Mouse (Mus musculus) hindbrain, embryonic 12.5 days (tissue): ENCODE results near the gene Platr17. TPM values are rescaled to one million over a fixed set of nuclear protein-coding genes. Genes with fewer than 3 reads are reported as not detected.
A peak's percentile ranks its signal among the peaks of the same experiment; 100 is the strongest.
"Not testable (repeated sequence)": the region's sequence is repeated elsewhere in the genome, so short reads cannot be mapped to it uniquely, and the experiment has no call there.

Source experiments
- ATAC-seq: fragments of 200-750 bp; cut with Nextera tagmentation; 2 replicates; pipeline ENCODE4 v1.8.0; 2017; ENCODE audit warnings: moderate TSS enrichment; ENCODE audit not compliant: low FRiP score
- H3K27ac ChIP-seq: fragments of 300-500 bp; sonication (generic); 2 replicates; pipeline ENCODE4 v1.5.1; 2016; ENCODE audit warnings: mild to moderate bottlenecking
- H3K27me3 ChIP-seq: fragments of 300-500 bp; sonication (generic); 2 replicates; pipeline ENCODE4 v1.6.1; 2016; ENCODE audit warnings: mild to moderate bottlenecking
- H3K36me3 ChIP-seq: fragments of 300-500 bp; sonication (generic); 2 replicates; pipeline ENCODE4 v1.6.1; 2016; ENCODE audit warnings: mild to moderate bottlenecking
- H3K4me1 ChIP-seq: fragments of 300-500 bp; sonication (generic); 2 replicates; pipeline ENCODE4 v1.6.1; 2016
- H3K4me2 ChIP-seq: fragments of 300-500 bp; sonication (generic); replicated peaks from 2 replicates; pipeline ENCODE4 v1.6.1; 2016; ENCODE audit warnings: mild to moderate bottlenecking
- H3K4me3 ChIP-seq: fragments of 300-500 bp; sonication (generic); 2 replicates; pipeline ENCODE4 v1.5.1; 2016; ENCODE audit warnings: mild to moderate bottlenecking
- H3K9ac ChIP-seq: fragments of 300-500 bp; sonication (generic); 2 replicates; pipeline ENCODE4 v1.6.1; 2016; ENCODE audit warnings: mild to moderate bottlenecking, moderate library complexity
- H3K9me3 ChIP-seq: fragments of 300-500 bp; sonication (generic); replicated peaks from 2 replicates; pipeline ENCODE4 v1.6.1; 2016; ENCODE audit warnings: mild to moderate bottlenecking
- WGBS: fragments of 180-500 bp; shearing (Covaris S2); methylation state at CpG from one replicate; pipeline ENCODE4 v1.1.7; 2016; 5-methylcytosine and 5-hydroxymethylcytosine counted together
- polyA plus RNA-seq: library from polyadenylated mRNA; unstranded; fragments of >200 nt; fragmentation: Nextera tagmentation; extraction: Ambion mirVana; gene quantifications from 2 replicates; pipeline ENCODE4 v1.2.1, GENCODE M21; 2016

Platr17 gene
- polyA plus RNA-seq, 1 experiment from 2014 or later = not detected

DNA sequence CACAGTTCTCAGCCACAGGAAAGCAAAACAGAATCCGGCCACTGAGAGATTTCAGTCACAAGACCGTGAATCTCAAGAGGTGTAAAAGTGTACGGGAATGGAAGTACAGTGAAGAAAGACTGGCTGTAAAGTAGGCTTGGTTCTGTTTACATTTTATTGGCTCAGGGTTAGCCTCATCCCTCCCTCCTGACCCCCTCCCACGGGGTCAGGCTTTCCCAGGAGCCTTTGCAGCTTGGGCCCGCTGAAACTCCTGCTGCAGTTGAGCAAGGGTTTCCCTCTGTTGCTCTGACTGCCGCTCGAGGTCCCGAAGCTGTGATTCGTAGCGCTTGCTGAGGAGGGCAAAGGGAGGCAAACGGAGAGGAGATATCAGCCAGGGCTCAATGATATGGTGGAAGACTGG lies 33.8 kb downstream of the Platr17 start:
- H3K36me3 ChIP-seq = peaks cover 49% of the 10 kb centered on the region
- peak overlapping the region; percentile 97; the same call in 1 of the 2 replicates for H3K4me2 ChIP-seq
- ATAC-seq = no peak
- no peak overlapping the region for H3K27ac ChIP-seq
- no peaks in the 10 kb centered on the region for H3K27me3 ChIP-seq
- 82% methylated on average over 11 of the region's 11 CpGs for WGBS
- peak overlapping the region; percentile 84; the same call in 1 of the 2 replicates for H3K4me3 ChIP-seq
- peaks cover 23% of the 10 kb centered on the region for H3K4me1 ChIP-seq
- no peaks in the 10 kb centered on the region for H3K9me3 ChIP-seq
- H3K9ac ChIP-seq = no peak overlapping the region

DNA sequence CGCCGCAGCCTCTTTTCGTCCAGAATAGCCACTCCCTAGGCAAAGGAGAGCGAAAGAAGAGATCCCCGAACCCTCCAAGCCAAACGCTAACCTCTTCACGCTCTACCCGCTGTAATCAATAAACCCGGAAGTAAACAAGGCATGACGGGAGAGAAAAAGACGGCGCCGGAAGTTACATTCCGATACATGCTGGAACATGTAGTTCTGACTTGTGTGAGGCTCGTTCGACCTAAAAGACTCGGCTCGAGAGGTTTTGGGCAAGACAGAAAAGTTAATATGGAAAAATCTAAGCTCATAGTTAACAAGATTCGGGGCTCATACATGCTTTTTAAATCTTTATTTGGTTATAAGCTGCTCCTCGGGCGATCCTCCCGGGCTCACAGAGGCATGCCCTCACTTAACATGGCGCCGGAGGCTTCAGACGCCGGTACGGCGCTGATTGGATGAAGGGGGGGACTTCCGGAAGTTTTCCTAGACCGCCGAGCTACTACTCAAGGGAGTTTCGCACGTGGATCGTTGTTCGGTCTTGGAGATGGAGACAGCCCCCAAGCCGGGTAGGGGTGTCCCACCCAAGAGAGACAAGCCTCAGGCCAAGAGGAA lies 35.4 kb downstream of the Platr17 start, which contains the start of the genes Pfdn6 and Wdr46:
Gene Pfdn6 (minus strand): TSS at position 138 of the 600 bp plus-strand sequence.
Gene Wdr46 (plus strand): TSS at position 455 of the 600 bp plus-strand sequence.
- Histone ChIP-seq H3K4me2 (peak within 1 kb of the TSS; percentile 97), H3K27ac (no peak within 1 kb of the TSS), H3K27me3 (no peaks in the 10 kb centered on the region), H3K4me1 (peaks cover 23% of the 10 kb centered on the region), H3K9ac (peak within 1 kb of the TSS; percentile 90), H3K4me3 (peak within 1 kb of the TSS; percentile 84), H3K36me3 (peaks cover 50% of the 10 kb centered on the region), H3K9me3 (no peaks in the 10 kb centered on the region)
- ATAC-seq = peak; percentile 90
- under 1% methylated on average over 36 of the region's 36 CpGs for WGBS

DNA sequence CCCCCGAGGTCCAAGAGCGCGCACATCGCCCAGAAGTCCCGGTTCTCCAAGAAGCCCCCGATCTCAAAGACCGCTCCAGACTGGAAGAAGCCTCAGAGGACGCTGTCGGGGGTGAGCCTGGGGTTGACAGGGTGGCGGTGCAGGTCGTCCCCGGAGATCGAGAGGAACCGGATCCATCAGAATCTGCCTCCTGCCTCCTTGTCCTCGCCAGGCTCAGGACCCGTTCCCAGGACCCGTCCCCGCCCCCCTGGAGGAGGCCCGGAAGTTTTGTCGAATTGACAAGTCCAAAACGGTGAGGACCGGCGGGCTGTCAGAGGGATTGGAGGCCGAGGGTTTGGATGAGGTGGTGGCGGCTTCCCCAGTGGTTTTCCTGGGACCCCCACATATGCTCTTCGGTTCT lies 36.0 kb downstream of the Platr17 start:
- Histone ChIP-seq H3K9ac (peak overlapping the region; percentile 90), H3K9me3 (no peaks in the 10 kb centered on the region), H3K4me3 (peak overlapping the region; percentile 84), H3K36me3 (peaks cover 50% of the 10 kb centered on the region), H3K4me1 (peaks cover 23% of the 10 kb centered on the region), H3K4me2 (peak overlapping the region; percentile 97), H3K27me3 (no peaks in the 10 kb centered on the region), H3K27ac (no peak overlapping the region)
- 2% methylated on average over 26 of the region's 26 CpGs for WGBS
- peak; percentile 18 for ATAC-seq

DNA sequence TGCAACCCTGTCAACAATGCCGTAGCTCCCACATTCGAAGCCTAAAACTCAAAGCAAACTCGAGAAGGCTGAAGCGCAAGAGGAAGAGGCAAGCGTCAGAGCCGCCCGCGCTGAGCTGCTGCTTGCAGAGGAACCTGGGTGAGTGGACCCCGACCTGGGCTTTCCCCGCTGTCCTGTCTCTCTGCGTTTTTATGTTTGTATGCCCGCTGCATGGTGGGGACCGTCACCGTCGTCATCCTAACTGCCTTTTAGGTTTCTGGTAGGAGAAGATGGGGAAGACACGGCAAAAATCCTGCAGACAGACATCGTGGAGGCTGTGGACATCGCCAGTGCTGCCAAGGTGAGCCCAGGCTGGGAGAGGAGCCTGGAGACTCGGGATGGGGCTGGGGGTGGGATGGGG lies 36.4 kb downstream of the Platr17 start:
- ATAC-seq = no peak
- peaks cover 53% of the 10 kb centered on the region for H3K36me3 ChIP-seq
- 54% methylated on average over 19 of the region's 19 CpGs for WGBS

DNA sequence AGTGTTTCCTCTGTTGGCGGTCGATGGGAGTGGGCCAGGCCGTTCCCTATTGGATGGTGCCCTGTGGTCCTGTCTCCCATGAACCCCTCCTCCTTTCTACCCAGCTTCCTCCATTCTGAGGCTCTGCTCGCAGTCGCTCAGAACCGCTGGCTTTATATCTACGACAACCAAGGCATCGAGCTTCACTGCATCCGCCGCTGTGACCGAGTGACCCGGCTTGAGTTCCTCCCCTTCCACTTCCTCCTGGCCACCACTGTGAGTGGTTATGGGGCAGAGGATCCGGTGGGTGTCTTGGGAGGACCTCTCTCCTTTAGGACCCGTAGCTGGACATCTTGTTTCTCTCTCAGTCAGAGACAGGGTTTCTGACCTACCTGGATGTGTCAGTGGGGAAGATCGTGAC lies 38.5 kb downstream of the Platr17 start:
- no peak overlapping the region for H3K4me2 ChIP-seq
- H3K9ac ChIP-seq = no peak overlapping the region
- no peak overlapping the region for H3K27ac ChIP-seq
- H3K4me3 ChIP-seq = no peak overlapping the region
- peaks cover 47% of the 10 kb centered on the region for H3K36me3 ChIP-seq
- no peaks in the 10 kb centered on the region for H3K27me3 ChIP-seq
- peaks cover 23% of the 10 kb centered on the region for H3K4me1 ChIP-seq
- H3K9me3 ChIP-seq = no peaks in the 10 kb centered on the region
- 96% methylated on average over 15 of the region's 15 CpGs for WGBS
- no peak for ATAC-seq

More for the DNA sequence above, 36.4 kb downstream of the Platr17 start:
- Histone ChIP-seq H3K27me3 (no peaks in the 10 kb centered on the region), H3K27ac (no peak overlapping the region), H3K9me3 (no peaks in the 10 kb centered on the region), H3K4me3 (peak overlapping the region; percentile 84), H3K4me2 (peak overlapping the region; percentile 97), H3K4me1 (peaks cover 23% of the 10 kb centered on the region), H3K9ac (peak overlapping the region; percentile 90)

DNA sequence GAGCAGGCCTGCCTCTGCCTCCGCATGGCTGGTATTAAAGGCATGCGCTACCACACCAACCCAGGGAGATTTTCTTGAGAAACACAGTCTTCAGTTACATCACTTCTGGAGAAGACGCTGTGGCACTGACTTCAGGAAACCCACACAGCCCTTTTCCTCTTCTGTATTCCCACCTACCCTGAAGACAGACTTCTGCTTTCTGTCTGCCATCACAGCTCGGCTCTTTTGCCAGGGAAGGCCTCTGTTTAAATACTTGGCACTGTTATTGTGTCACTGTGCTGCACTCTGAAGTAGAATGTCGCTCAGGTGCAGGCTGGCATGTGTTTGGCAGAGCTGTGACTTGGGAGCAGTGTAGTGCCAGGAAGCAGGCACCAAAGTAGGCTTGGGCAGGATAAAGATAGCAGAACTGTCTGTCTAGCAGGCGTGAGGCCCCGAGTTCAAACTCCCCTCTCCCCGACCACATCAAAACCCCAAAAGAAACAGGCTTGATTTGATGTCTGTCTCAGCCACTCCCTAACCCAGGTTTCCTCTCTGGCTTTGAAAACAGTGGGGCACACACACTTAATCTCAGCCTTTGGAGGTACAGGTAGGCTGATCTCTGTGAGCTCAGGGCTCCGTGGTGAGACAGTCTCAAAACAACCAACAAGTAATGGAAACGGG lies 42.6 kb downstream of the Platr17 start:
- Histone ChIP-seq H3K27ac (no peak overlapping the region), H3K36me3 (peaks cover 69% of the 10 kb centered on the region), H3K4me2 (no peak overlapping the region), H3K9ac (no peak overlapping the region), H3K4me1 (peaks cover 33% of the 10 kb centered on the region), H3K27me3 (no peaks in the 10 kb centered on the region), H3K4me3 (no peak overlapping the region), H3K9me3 (no peaks in the 10 kb centered on the region)
- 93% methylated on average over 10 of the region's 10 CpGs for WGBS
- ATAC-seq = no peak

DNA sequence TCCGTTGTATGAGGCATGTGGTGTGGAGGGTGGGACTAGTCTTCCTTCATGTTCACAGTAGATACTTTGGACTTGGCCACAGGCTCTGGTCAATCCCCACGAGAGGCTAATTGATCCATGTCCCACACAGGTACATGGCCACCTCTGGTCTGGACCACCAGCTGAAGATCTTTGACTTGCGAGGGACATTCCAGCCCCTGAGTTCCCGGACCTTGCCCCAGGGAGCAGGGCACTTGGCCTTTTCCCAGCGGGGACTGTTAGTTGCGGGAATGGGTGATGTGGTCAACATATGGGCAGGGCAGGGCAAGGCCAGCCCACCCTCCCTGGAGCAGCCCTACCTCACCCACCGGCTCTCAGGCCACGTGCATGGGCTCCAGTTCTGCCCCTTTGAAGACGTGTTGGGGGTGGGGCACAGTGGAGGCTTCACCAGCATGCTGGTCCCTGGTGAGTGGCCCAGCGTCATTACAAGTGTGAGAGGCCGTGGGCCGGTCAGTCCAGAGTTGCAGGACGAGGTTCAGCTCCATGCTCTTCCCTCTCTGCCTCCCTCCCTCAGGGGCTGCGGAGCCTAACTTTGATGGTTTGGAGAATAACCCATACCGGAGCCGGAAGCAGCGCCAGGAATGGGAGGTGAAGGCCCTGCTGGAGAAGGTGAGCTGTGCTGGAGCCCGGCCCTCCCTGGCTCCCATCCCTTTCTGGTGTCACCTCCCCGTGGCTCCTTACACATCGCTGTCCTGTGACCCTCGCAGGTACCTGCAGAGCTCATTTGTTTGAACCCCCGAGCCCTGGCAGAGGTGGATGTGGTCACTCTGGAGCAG lies 43.4 kb downstream of the Platr17 start:
- Histone ChIP-seq H3K4me1 (peaks cover 40% of the 10 kb centered on the region), H3K27me3 (no peaks in the 10 kb centered on the region), H3K9me3 (no peaks in the 10 kb centered on the region), H3K9ac (no peak overlapping the region), H3K4me3 (no peak overlapping the region), H3K27ac (no peak overlapping the region), H3K4me2 (no peak overlapping the region), H3K36me3 (peaks cover 70% of the 10 kb centered on the region)
- ATAC-seq = no peak
- 87% methylated on average over 22 of the region's 22 CpGs for WGBS

DNA sequence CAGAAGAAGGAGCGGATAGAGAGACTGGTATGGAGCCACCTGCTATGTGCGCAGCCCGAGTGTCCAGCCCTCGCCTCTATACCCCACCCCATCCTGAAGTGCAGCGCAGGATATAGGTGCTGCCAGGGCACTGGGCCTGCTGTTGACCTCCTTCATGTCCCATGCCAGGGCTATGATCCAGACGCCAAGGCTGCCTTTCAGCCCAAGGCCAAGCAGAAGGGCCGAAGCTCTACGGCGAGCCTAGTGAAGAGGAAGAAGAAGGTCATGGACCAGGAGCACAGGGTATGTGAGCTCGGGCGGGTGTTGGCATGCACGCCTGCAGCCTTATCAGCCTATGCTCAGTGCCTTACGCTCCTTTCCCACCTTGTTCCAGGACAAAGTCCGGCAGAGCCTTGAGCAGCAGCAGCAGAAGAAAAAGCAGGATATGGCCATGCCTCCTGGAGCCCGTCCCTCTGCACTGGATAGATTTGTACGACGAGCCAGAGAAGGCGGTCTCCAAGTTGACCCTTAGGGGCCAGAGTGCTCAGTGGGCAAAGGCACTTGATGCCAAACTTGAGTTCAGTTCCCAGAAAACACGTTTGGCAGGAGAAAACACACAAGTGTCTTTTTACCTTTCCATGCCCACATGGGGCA lies 44.1 kb downstream of the Platr17 start:
- Histone ChIP-seq H3K4me3 (no peak overlapping the region), H3K9ac (no peak overlapping the region), H3K4me2 (no peak overlapping the region), H3K36me3 (peaks cover 70% of the 10 kb centered on the region), H3K27me3 (no peaks in the 10 kb centered on the region), H3K9me3 (no peaks in the 10 kb centered on the region), H3K27ac (no peak overlapping the region), H3K4me1 (peaks cover 46% of the 10 kb centered on the region)
- ATAC-seq = no peak
- WGBS = 90% methylated on average over 19 of the region's 19 CpGs

DNA sequence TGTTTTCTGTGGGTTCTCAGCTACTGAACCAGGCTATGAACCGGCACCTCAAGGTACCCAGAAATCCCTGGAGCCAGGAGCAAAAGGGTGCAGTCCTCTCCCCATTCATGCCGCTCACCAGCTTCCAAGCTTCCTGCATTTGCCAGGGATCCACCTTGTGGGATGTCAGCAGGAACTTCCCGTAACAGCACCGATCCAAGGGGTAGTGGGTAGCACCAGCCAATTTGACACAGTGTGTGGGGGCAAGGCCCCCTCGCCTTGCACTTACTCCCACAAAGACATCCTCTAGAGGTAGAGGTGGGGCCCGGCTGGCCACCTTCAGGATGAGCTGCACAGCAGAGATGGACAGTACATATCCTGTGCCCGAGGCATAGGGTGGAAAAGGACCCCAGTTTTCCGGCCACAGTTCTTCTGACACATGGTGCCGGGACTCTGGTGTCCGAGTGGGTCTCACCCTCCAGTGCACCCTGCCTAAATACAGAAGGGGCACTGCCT lies 45.2 kb downstream of the Platr17 start:
- Histone ChIP-seq H3K36me3 (peaks cover 63% of the 10 kb centered on the region), H3K9me3 (no peaks in the 10 kb centered on the region), H3K4me2 (peak overlapping the region; percentile 87), H3K4me3 (peak overlapping the region; percentile 44), H3K27ac (peak overlapping the region; percentile 91), H3K4me1 (peaks cover 55% of the 10 kb centered on the region), H3K27me3 (no peaks in the 10 kb centered on the region), H3K9ac (peak overlapping the region; percentile 74)
- 77% methylated on average over 10 of the region's 10 CpGs for WGBS
- ATAC-seq = no peak; the same call in 1 of the 2 replicates

DNA sequence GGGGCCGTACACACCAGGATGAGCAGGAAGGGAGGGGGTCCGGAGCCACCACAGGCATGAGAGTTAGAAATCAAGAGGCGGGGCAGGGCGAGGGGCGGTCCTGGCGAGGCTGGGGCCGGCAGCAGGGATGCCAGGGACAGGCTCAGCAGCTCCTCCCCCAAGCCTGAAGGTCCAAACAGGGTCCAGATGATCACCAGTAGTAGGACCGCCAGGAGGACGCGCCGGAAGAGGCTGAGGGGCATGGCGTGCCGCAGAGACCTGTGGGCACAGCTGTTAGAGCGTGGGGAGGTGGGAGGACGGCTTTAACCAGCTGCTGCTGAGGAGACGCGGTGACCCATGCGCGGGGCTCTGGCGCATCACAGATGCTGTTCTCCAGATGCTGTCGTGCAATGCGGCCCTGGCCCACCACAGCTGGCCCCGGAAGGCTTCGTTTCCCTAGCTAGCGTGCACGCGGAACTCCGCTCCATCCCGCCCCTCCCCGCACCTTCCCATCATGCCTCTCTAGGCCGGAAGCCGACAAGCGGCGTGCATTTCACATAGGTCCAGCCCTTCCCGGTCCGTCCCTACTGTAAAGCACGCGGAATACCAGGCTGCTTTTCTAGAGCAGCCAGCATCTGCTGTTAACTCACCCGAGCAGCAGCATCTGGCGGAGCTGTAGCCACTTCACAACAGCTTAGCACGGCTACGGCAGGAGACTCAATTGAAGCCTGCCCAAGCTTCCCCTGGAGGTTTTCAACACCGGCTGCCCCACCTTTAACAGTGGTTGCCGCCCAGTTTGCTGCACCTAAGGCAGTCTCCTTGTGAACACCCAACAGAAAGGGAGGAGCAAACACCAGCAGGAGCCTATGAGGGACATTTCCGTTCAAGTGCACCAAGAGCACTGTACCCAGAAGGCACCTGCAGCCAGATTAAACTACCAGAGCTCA lies 46.3 kb downstream of the Platr17 start, which contains the start of gene B3galt4:
Gene B3galt4 (minus strand): TSS at position 468 of the 926 bp plus-strand sequence.
- Histone ChIP-seq H3K36me3 (peaks cover 53% of the 10 kb centered on the region), H3K9ac (peak within 1 kb of the TSS; percentile 74), H3K27ac (peak within 1 kb of the TSS; percentile 91), H3K4me1 (peaks cover 56% of the 10 kb centered on the region), H3K4me2 (peak within 1 kb of the TSS; percentile 87), H3K9me3 (no peaks in the 10 kb centered on the region), H3K4me3 (peak within 1 kb of the TSS; percentile 44), H3K27me3 (no peaks in the 10 kb centered on the region)
- under 1% methylated on average over 45 of the region's 45 CpGs for WGBS
- ATAC-seq = peak; percentile 72

DNA sequence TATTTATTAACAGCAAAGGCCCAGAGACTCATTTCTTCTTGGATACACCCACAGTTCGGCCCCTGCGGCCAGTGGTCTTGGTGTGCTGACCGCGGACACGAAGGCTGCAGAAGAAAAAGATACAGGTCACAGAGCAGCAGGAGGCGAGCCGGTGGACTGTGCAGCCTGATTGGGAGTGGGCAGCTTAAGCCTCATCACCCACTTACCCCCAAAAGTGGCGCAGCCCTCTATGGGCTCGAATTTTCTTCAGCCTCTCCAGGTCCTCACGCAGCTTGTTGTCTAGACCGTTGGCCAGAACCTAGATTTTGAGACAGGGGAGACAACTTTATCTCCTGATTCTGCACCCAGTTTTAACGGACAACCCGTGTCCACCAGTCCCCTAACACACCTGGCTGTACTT lies 47.1 kb downstream of the Platr17 start:
- H3K27ac ChIP-seq = peak overlapping the region; percentile 91; the same call in 1 of the 2 replicates
- peak overlapping the region; percentile 74; the same call in 1 of the 2 replicates for H3K9ac ChIP-seq
- 76% methylated on average over 13 of the region's 13 CpGs for WGBS
- H3K4me3 ChIP-seq = peak overlapping the region; percentile 44
- peaks cover 62% of the 10 kb centered on the region for H3K4me1 ChIP-seq
- H3K4me2 ChIP-seq = peak overlapping the region; percentile 87
- ATAC-seq, H3K9me3 ChIP-seq, H3K27me3 ChIP-seq: not testable (repeated sequence)
- peaks cover 48% of the 10 kb centered on the region for H3K36me3 ChIP-seq
